Mouse (Mus musculus) lung, adult 2 months (tissue): ENCODE results near the gene Ptprm.

ENCODE experiments used
- CTCF ChIP-seq: fragments of 200-500 bp; IDR thresholded peaks from 2 replicates; pipeline ENCODE4 v1.5.1; 2011; ENCODE audit warnings: mild to moderate bottlenecking, low read length, control low read depth; ENCODE audit not compliant: insufficient read depth
- POLR2A ChIP-seq: fragments of 200-500 bp; IDR thresholded peaks from 2 replicates; pipeline ENCODE4 v1.6.1; 2011; ENCODE audit warnings: low read depth, mild to moderate bottlenecking, control low read depth, low read length, borderline replicate concordance; ENCODE audit errors: extremely low read depth

DNA sequence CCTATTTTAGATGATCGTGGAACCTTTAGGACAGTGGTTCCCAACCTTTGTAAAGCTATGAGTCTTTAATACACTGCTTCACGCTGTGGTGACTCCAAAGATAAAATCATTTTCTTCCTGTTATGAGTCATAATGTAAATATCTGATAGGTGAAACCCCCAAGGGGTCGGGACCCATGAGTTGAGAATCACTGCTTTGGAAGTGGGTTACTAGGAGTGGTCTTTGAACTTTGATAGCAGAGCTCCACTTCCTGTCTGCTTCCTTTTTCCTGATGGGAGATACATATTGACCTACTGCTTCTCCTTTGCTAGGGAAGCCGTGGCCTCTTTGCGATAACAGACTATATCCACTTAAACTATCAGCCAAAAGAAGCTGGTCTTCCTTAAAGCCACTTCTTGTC is 27.4 kb upstream of the Ptprm start:
- TF ChIP-seq CTCF (no peak), POLR2A (no peak)
